Mouse (Mus musculus): ENCODE measurements at regions not wholly inside any gene's neighbourhood (a gene's known extent, or its start where the extent isn't known, plus 50 kb on each side); places are given as distances from the start of the nearest gene placed in this dataset.

- DNase-seq (ENCODE audit: low spot score), result no peak
Measured at GRCm38 (mm10) chr9:115478946-115479345, 168.7 kb upstream of the Stt3b start.

GRCm38 (mm10) chr9:115481176-115481575 lies 171.0 kb upstream of the Stt3b start:
- peak; percentile 35 for DNase-seq (ENCODE audit: low spot score)

- DNase-seq (ENCODE audit: low spot score), result no peak
Measured at GRCm38 (mm10) chr9:115483024-115483423, 172.8 kb upstream of the Stt3b start.

- DNase-seq (ENCODE audit: low spot score), result no peak
Measured at GRCm38 (mm10) chr9:115483721-115484120, 173.5 kb upstream of the Stt3b start.

GRCm38 (mm10) chr9:115484408-115484807 lies 174.2 kb upstream of the Stt3b start:
- DNase-seq (ENCODE audit: low spot score), result no peak

GRCm38 (mm10) chr9:115485219-115485618 lies 175.0 kb upstream of the Stt3b start:
- no peak for DNase-seq (ENCODE audit: low spot score)

- DNase-seq (ENCODE audit: low spot score), result no peak
Measured at GRCm38 (mm10) chr9:115487175-115487760, 177.0 kb upstream of the Stt3b start.

- peak; percentile 40 for DNase-seq (ENCODE audit: low spot score)
Measured at GRCm38 (mm10) chr9:115488913-115489809, 178.9 kb upstream of the Stt3b start.

- DNase-seq (ENCODE audit: low spot score), result no peak
Measured at GRCm38 (mm10) chr9:115492431-115493171, 182.4 kb upstream of the Stt3b start.

- DNase-seq (ENCODE audit: low spot score), result no peak
Measured at GRCm38 (mm10) chr9:115493765-115494164, 183.5 kb upstream of the Stt3b start.

GRCm38 (mm10) chr9:115499536-115499935 lies 189.3 kb upstream of the Stt3b start:
- no peak for DNase-seq (ENCODE audit: low spot score)

- no peak for DNase-seq (ENCODE audit: low spot score)
Measured at GRCm38 (mm10) chr9:115504789-115505188, 194.6 kb upstream of the Stt3b start.

GRCm38 (mm10) chr9:115507131-115507689 lies 197.0 kb upstream of the Stt3b start:
- no peak for DNase-seq (ENCODE audit: low spot score)

- no peak for DNase-seq (ENCODE audit: low spot score)
Measured at GRCm38 (mm10) chr9:115512835-115513629, 202.8 kb upstream of the Stt3b start.

GRCm38 (mm10) chr9:115517903-115518302 lies 207.7 kb upstream of the Stt3b start:
- no peak for DNase-seq (ENCODE audit: low spot score)

- DNase-seq (ENCODE audit: low spot score), result peak; percentile 37
Measured at GRCm38 (mm10) chr9:115524161-115524560, 213.9 kb upstream of the Stt3b start.

GRCm38 (mm10) chr9:115524591-115524990 lies 214.4 kb upstream of the Stt3b start:
- DNase-seq (ENCODE audit: low spot score), result no peak

- DNase-seq (ENCODE audit: low spot score), result peak; percentile 88
Measured at GRCm38 (mm10) chr9:115526322-115526721, 216.1 kb upstream of the Stt3b start.

- no peak for DNase-seq (ENCODE audit: low spot score)
Measured at GRCm38 (mm10) chr9:115526981-115527380, 216.8 kb upstream of the Stt3b start.

- DNase-seq (ENCODE audit: low spot score), result no peak
Measured at GRCm38 (mm10) chr9:115534198-115534597, 224.0 kb upstream of the Stt3b start.

GRCm38 (mm10) chr9:115543665-115544064 lies 233.4 kb upstream of the Stt3b start:
- DNase-seq (ENCODE audit: low spot score), result peak; percentile 38
